Mouse (Mus musculus): ENCODE results near the gene Pnkp.

Gene Pnkp

DNA sequence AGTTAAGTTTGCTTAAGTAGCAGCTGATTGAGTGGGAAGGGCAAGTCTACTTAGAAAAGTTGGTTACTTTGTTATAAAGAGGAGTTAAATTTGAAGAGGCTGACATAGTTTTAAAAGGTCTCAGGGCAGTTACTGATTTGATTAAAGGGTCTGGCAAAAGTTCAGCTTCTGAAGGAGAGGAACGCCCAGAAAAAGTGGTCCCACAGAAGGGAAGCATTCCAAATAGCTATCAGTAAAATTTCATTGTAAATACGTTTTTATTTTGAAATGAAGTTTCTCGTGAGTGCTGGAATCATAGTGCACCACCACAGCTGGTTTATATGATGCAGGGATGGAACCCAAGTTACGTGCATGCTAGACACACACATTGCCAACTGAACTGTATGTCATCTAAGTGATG, 24.2 kb upstream of the Pnkp start:
- DNase-seq = no peak

DNA sequence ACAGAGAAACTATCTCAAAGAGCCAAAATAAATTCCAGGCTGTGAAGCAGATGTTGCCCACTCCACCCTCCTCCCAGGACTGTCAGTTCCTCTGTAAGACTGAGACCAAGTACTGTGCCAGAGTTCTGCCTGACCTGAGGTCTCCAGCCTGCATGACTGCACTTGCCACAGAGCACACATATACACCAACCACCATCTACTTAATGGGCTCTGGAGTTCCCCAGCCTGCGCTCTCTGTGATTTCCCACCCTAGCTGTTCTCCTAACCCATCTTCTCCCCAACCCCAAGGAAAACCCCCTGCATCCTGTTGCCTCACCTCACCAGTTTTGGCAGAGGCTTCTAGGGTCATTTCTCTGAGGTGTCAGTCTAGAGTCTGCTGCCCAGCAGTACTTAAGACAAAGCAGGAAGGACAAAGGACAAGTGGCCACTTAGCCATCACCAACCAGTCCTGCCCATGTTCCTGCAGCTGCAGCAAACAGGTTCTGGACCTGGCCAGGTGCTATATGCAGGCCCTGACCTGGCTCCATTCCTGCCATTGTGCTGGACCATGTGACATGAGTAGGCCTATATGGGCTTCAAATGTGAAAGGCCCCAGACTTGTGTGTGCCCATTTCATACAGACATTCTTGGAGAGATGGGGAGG, 21.4 kb upstream of the Pnkp start:
- DNase-seq = peak; percentile 47 to 55

DNA sequence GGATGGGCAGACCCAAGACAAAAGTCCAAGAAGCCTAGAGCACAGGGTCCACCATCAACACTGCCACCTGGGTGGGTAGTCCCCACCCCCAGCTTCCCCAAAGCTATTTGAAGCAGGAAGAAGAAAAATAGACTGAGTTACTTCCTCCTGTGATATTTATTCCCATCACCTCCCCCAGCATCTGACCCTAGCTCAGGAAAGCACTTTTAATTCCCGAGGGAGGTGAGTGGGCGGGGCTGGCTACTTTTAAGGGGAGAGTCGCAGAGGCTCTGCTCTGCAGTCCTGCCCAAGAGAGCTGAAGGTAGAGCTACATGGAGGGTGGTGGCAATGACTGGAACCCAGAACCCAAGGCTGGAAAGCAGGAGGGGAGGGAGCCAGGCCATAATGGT, 20.9 kb upstream of the Pnkp start:
- DNase-seq = peak; percentile 74 to 78

DNA sequence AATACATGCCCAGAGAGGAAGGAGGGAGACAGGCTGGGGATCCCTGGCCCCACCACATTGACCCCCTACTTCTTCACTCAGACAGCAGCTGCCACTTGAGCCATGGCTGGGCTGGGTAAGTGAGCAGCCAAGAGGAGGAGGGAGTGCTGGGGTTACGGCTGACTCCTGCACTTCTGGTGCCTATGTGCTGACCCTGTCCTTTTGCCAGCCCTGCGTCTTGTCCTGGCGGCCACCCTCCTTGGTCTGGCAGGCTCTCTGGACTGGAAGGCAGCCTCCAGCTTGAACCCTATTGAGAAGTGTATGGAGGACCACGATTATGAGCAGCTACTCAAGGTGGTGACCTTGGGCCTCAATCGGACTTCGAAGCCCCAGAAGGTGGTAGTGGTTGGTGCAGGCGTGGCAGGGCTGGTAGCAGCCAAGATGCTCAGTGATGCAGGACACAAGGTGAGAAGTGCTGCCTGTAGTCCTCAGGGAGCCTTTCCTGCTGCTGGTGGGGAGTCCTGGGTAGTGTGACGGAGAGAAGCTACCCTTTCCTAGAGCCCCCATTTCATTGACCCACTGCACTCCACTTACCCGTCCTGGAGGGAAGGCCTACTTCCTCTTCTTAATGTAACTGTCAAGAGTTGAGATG, 20.4 kb upstream of the Pnkp start:
- peak in 1 of 2 experiments; percentile 37 for DNase-seq

DNA sequence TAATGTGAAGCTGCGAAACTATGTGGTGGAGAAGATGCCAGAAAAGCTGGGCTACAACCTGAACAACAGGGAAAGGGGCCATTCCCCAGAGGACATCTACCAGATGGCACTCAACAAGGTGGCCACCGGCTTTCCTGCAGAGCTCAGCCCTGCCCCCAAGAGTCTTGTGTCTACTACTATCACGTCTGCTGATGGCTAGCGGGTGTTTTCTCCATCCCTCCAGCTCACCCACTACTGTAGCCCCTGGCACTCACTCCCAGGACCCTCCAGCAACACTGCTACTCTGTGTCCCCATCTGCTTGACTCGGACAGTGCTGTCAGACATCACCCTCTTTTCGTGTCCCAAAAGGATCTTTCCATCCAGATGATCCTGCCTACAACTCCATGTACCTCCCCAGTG, 18.9 kb upstream of the Pnkp start:
- no peak for DNase-seq

DNA sequence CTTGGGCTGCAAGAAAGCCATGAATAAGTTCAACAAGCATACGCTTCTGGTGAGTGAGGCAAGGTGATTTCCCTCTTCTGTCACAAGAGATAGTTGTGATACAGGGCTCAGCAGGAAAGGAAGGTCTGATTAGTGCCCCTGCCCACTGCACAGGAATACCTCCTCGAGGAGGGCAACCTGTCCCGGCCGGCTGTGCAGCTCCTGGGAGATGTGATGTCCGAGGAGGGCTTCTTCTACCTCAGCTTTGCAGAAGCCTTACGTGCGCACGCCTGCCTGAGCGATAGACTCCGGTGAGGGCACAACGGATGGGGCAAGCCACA, 17.8 kb upstream of the Pnkp start:
- DNase-seq = no peak

DNA sequence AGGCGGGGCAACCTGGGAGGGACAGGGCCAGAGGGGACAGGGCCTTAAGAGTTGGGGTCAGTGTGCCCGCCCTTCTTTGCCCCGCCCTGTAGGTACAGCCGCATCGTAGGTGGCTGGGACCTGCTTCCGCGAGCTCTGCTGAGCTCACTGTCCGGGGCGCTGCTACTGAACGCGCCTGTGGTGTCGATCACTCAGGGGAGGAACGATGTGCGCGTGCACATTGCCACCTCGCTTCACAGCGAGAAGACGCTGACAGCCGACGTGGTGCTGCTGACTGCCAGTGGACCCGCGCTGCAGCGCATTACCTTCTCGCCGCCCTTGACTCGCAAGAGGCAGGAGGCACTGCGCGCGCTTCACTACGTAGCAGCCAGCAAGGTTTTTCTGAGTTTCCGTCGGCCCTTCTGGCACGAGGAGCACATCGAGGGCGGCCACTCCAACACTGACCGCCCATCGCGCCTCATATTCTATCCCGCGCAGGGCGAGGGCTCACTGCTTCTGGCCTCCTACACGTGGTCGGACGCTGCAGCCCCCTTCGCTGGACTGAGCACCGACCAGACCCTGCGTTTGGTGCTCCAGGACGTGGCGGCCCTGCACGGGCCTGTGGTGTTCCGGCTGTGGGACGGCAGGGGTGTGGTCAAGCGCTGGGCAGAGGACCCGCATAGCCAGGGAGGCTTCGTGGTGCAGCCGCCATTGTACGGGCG, 17.3 kb upstream of the Pnkp start:
- peak; percentile 80 to 81 for DNase-seq

DNA sequence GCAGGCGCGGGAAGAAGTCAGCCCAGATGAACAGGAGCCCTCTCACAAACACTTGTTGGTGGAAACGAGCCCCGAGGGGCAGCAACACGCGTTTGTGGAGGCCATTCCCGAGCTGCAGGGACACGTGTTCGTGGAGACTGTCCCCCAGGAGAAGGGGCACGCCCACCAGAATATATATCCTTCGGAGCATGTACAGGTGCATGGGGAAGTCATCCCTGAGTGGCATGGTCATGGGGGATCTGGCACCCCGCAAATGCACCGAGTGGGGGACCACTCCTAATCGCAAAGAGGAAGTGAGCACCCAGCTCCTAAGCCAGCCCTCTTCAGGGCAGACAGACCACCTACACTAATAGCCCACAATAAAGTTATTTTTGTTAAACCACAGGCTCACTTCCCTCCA, 16.5 kb upstream of the Pnkp start:
- peak; percentile 70 to 73 for DNase-seq

DNA sequence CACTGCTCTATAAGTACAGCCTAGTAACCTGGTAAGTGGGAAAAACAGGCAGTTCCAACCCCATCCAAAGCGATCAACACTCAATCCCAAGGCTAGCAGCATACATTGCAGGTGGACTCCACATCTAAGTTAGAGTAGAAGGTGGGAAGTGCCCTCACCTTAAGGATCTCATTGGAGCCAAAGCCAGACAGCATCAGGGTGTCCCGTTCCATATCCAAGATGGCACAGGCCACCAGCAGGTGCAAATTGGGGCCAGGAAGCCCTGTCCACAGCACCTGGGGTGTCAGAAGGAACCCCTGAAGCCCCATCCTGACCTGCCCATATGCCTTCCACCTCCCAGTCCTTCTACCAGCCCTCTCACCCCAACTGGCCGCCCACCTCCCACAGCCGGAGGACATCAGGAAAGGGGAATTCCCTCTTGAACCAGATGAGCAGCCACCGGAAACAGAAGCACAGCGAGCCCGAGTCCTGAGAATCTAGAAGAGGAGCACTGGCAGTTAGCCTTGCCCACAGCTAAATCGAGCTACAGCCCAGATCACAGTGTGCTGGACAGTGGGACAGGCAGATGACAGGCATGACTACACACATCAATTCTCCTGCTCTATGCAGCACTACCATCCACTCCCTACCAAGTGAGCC, 15.0 kb upstream of the Pnkp start:
- no peak for DNase-seq

DNA sequence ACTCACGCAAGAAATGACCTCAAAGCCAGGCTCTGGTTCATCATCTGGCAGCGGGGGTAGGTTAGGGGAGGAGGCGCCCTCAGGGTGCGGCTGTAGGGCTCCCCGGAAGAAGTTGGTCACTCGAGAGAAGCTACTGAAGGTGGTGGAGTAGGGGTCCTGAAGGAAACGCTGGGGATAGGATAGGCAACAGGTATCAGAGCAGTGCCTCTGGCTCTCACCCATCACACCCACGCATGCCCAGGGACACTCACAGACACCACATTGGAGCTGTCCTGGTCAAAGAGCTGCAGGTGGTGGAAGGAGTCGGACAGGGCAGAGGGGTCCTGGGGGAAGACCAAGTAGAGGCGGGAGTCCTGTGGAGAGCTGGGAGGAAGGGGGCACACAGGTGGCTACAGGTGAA, 11.9 kb upstream of the Pnkp start:
- no peak for DNase-seq

DNA sequence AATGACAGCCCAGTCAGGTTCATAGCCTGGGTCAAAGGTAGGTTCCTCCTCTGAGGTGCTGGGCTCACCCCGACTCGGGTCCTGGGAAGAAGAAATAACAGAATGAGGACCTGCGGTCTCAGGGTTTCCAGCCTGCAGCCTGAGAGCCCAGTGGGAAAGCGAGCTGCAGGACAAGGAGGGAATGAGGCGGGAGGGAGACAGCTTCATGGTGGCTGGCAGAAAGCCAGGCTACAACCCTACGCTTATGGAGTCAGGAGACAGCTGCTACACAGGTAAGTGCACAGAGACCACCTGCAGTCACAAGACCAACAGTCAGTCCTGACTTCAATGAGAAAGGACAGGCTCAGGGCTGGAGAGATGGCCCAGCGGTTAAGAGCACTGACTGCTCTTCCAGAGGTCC, 10.1 kb upstream of the Pnkp start:
- no peak for DNase-seq

DNA sequence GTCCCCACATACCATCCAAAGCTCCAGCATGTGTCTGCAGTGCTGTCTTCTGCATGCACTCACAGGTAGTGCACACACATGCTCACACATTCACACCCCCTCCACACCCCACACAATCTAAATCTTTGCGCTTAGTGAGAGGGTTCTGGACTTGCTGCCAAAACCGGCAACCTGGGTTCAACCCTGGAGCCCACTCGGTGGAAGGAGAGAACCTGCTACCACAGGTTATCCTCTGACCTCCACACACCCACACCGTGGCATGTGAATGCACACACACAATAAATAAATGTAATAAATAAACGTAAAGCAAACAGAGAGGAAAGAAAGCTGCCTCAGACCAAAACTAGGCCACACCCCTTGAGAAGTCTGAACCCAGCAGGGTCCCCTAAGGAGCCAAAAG, 9.2 kb upstream of the Pnkp start:
- DNase-seq = no peak

DNA sequence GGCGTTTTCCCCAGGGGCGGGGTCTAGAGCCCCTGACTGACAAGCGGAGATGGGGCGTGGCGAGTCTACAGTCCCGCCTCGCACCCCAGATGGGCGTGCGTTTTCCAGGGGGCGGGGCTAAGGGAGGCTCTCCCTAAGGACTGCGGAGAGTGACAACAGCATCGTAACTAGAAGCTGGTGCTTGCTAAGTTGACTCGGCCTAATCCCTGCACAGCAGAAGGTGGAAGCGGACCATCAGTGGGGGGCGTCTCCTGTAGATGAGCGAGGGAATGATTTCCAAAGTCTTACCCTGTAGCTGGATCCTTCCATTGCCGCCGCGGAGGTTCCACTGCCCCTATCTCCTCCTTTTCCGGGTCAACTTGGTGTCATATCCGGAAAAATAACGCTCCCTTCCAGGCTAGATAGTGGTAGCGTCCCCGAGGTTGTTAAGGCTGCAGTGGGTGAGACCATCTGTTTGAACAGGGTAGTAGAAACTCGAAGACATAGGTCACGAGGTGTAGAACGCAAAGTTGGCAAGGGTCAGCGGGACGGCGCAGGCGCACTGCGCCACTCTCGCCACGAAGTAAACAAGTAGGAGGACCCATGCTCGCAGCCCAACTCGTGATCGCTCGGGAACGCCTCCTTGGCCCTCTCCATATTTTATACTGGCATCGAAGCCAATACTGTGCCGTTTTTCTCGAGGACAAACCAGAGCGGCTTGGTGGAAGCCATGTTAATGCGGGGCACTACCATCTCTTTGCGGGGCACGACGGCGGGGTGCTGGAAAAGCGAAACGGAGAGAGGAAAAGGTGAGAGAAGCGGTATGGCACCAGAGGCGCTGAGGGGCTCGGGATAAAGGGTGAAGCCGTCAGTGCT, 8.2 kb upstream of the Pnkp start, which contains the start of the genes Akt1s1 and Tbc1d17:
Gene Akt1s1, plus strand, starts transcription at position 431 of the 855 bp plus-strand sequence.
Gene Tbc1d17, minus strand, starts transcription at position 519 of the 855 bp plus-strand sequence.
- DNase-seq = peak; percentile 97 to 98

DNA sequence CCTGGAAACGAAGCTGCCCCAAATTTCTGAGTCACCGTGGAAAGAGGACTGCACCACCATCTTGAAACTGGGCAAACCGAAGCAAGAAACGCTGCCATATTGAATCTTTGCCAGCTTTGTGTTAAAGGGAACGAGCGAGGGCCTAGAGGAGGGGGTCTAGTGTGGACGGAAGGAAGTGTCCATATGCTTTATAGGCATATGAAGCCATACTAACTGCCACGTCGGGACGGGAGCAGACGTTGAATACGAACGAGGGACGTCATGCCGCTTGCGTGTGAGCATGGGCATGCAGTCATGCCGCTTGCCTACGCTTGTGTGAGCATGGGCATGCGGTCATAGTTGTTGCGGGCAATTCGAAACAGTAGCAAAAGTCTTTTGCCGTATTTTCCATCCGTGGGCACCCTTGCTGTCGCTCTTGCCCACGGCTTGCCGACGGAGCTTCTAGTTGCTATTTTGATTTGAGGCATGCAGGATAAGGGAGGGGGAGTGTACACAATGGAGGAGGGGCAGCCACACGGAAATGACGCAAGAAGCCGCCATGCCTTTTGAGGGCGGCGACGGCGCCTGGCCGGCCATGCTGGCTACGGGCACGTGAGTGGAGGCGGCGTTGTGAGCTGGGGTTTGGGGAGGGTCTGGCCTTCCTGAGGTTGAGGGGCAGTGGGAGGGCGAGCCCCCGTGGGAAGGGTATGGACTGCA, 7.4 kb upstream of the Pnkp start:
- DNase-seq = peak; percentile 88

DNA sequence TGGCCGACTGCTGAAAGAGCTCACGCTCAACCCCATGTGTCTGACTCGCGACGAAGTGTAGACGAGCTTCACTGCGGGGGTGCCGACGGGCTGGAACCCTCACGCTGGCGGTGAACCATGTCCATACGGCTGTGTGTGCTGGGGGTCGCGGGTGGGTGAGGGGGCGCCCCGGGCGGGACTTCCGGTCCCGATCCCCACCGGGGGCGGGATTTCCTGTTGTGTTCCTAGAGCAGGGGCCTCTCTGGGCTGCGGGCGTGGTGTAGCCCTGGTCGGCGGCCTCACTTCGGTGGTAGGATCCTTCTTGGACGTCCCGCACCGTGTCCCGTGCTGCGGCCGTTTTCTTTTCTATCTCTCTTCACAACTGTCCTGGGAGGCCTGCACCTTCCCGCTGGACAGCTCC, 6.8 kb upstream of the Pnkp start:
- peak in 1 of 2 experiments; percentile 60 for DNase-seq

DNA sequence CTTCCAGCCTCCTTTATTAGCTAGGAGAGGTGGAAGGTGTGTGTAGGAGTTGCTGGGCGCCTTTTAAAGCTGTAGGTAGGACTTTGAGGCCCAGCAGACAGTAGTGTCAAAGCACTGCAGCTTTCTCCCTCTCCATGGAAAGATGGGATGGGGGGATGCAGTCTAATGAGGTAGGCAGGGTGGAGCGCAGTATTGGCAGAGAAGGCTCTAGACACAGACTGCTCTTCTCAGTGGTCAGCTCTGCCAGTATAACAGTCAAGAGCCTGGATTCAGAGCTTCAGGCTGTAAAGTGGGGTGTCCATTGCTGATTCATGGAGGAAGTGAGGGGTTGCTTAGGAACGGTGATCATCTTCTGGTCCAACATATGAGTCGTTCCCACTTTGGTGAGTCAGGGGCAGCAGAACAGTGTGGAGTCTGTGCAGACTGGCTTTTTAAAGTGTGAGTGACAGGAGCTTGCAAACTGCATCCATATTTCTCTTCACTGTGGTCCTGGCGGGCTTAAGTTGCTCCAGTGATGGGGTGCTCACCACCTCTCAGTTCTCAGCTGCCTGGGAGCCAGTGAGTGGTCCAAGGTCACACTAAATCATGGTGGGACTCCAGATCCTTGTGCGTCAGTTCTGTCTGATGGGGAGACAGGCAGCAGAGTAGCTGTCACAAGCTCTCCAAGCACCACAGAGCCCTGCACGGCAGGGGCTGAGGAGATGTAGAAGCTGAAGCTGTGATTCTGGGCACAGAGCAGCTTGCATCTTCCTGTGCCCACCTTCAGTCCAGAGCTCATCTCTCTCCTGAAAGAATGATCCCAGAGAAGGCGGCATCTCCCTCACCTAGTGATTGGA, 5.9 kb upstream of the Pnkp start:
- no peak for DNase-seq

DNA sequence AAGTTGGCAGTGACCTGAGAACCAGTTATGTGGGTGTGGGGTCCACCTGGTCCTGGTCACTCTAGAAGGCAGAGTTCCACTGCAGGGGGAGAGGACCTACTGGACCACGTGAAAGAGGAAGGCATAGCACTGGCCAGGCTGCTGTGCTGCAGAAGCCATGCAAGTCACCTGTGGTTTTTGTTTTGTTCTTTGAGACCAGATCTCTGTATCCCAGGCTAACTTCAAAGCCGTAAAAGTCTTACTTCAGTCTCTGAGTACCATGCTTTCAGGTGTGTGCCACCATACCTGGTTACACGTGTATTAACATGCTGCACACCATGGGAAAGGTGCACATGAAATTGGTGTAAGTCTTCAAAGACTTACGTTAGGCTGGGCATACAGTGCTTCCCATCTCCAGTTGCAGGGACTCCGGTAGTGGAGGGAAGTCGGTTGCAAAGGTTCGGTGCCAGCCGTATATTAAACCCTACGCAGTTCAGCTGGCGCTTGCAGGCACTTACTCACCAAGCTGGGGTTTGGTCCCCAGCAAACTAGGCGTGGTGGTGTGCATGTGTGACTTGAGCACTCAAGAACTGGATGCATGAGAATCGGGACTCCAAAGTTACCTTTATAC, 5.2 kb upstream of the Pnkp start:
- DNase-seq = no peak

DNA sequence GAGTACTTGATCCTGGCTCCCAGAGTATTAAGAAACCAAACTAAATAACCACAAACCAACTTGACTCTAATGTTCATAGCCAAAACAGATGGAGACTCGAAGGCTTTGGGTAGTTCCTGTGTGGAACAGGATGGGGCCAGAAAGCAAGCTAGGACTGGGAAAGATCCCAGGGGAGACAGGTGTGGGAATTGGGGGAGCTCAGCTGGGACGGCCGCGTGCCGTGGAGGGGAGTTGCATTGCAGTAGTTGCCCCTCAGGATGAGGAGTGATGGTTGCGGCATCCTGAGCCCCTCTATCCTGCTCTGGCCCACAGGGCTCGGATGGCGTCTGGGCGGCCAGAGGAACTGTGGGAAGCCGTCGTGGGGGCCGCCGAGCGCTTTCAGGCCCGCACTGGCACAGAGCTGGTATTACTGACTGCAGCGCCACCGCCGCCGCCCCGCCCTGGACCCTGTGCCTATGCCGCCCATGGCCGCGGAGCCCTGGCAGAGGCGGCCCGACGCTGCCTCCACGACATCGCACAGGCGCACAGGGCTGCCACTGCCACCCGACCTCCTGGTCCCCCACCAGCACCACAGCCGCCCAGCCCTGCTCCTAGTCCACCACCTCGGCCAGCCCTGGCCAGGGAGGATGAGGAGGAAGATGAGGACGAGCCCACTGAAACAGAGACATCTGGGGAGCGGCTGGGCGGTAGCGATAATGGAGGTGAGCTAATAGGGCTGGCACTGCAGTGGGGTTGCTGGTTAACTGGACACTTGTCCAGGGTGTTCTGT, 4.5 kb upstream of the Pnkp start:
- DNase-seq = no peak

DNA sequence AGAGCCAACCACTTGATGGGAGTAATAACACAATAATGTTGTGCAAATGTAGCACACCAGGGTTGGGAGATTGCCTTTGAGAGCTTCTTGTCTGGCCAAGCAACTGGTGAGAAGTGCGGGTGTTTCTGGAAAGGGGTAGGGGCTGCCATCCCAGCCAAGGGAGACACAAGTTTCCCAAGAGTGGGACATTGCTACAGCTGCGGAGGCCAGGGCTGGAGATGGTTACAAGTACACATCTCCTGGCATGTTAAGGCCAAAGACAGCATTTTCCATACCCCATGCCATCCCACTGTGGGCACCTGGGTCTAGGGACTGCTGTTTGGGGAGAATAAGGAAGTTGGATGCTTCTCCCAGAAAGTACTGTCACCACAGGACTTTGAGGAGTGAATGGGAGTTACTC, 3.9 kb upstream of the Pnkp start:
- no peak for DNase-seq

Measured in B cell, adult 2 months (primary cell).